Mouse (Mus musculus): Measurements from ENCODE around the gene C1galt1. TPM values are rescaled to one million over a fixed set of nuclear protein-coding genes. Genes with fewer than 3 reads are reported as not detected.
A peak's percentile ranks its signal among the peaks of the same experiment; 100 is the strongest.

C1galt1 gene
- total and polyA plus RNA-seq, 2 experiments from 2014 or later = 1.4 to 16.8 TPM

DNA sequence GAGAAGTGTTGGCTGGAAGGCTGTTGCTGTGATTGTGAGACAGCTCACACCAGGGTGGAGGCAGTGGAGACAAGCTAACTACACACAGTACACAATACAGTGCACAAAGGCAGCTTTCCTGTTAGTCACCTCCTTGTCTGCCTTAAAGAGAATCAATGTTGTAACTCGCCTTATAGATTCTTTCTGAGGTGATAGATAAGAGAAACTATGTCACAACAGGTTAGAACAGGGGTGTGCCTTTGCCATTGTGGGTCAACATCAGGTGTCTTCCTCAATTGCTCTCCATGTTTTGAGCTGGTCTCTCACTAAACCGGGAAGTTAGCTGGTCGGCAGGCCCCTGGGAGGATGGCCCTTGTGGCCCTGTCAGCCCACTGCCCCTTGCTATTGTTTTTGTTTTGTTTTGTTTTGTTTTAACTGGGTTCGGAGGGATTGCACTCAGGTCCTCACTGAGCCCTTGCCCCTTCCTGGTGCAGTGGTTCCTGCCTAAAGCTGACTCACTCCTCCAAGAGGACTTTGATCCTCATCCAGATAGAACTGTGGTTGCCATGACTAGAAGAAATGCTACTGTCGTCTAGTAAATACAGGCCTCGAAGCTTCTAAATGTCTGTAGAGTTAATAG lies 3.4 kb downstream of the C1galt1 start:
- ATAC-seq (ENCODE audit: low FRiP score) (no peak), DNase-seq (ENCODE audit: low spot score) (no peak)
- TF ChIP-seq CTCF (IDR thresholded peaks at IDR 0.05) = no peak
- Histone ChIP-seq H3K27me3 (ENCODE audit: insufficient read depth, low read length) (no peaks in the 10 kb centered on the region), H3K36me3 (ENCODE audit: insufficient read depth, low read length) (no peaks in the 10 kb centered on the region), H3K9ac (replicated peaks; ENCODE audit: low read length, poor library complexity, severe bottlenecking) (peak overlapping the region; percentile 29; the same call in 1 of the 2 replicates), H3K4me3 (ENCODE audit: low read depth, low read length) (no peak overlapping the region), H3K4me1 (ENCODE audit: insufficient read depth, low read length) (peaks cover 8% of the 10 kb centered on the region), H3K27ac (ENCODE audit: low read depth, low read length) (no peak overlapping the region), H3K4me2 (ENCODE audit: low read depth, low read length, poor library complexity, severe bottlenecking) (peak overlapping the region; percentile 36; the same call in 1 of the 2 replicates), H3K9me3 (ENCODE audit: low read length) (no peaks in the 10 kb centered on the region)
- 66% methylated on average over 6 of the region's 6 CpGs for WGBS

DNA sequence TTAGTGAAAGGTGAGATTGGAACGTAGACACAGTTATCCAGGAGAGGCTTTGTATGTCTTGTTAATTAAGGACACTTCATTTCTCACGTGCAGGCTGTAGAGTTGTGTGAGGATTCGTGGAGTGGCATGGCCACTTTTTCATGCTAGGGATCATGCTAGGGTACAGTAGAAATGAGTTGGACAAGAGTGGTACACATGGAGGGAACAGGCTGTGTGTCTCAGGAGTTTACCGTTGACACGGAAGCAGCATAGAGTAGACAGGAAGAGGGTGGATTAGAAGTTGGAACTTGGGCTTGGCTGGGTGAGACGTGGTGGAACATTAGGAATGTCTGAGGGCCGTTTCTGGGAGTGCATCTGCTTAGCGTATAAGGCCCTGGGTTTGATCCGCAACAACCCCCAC lies 4.1 kb downstream of the C1galt1 start:
- Histone ChIP-seq H3K27me3 (ENCODE audit: insufficient read depth, low read length) (no peaks in the 10 kb centered on the region), H3K9ac (replicated peaks; ENCODE audit: low read length, poor library complexity, severe bottlenecking) (no peak overlapping the region), H3K27ac (ENCODE audit: low read depth, low read length) (no peak overlapping the region), H3K9me3 (ENCODE audit: low read length) (no peaks in the 10 kb centered on the region), H3K36me3 (ENCODE audit: insufficient read depth, low read length) (no peaks in the 10 kb centered on the region), H3K4me1 (ENCODE audit: insufficient read depth, low read length) (peaks cover 8% of the 10 kb centered on the region), H3K4me3 (ENCODE audit: low read depth, low read length) (no peak overlapping the region), H3K4me2 (ENCODE audit: low read depth, low read length, poor library complexity, severe bottlenecking) (no peak overlapping the region)
- TF ChIP-seq CTCF (IDR thresholded peaks at IDR 0.05) = no peak
- DNase-seq (ENCODE audit: low spot score) = no peak
- ATAC-seq (ENCODE audit: low FRiP score) = no peak
- WGBS = 91% methylated on average over 9 of the region's 9 CpGs

DNA sequence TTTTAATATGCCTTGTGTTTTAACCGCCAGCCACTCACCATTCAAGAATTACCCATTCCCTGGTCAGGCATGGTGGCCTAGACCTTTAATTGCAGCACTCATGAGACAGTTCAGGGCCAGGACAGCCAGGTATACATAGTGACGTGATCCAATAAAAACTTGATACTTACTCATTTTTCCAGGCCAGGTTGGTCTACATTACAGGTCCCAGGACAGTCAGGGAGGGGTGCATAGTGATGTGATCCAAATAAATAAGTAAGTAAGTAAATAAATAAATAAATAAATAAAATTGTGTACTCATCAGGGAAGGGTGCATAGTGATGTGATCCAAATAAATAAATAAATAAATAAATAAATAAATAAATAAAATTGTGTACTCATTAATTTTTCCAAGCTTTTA lies 6.4 kb downstream of the C1galt1 start:
- ATAC-seq (ENCODE audit: low FRiP score) = no peak
- Histone ChIP-seq H3K9me3 (ENCODE audit: low read length) (no peaks in the 10 kb centered on the region), H3K27me3 (ENCODE audit: insufficient read depth, low read length) (no peaks in the 10 kb centered on the region), H3K27ac (ENCODE audit: low read depth, low read length) (no peak overlapping the region), H3K4me3 (ENCODE audit: low read depth, low read length) (no peak overlapping the region), H3K9ac (replicated peaks; ENCODE audit: low read length, poor library complexity, severe bottlenecking) (no peak overlapping the region), H3K36me3 (ENCODE audit: insufficient read depth, low read length) (no peaks in the 10 kb centered on the region), H3K4me2 (ENCODE audit: low read depth, low read length, poor library complexity, severe bottlenecking) (no peak overlapping the region), H3K4me1 (ENCODE audit: insufficient read depth, low read length) (peaks cover 6% of the 10 kb centered on the region; the same call in 1 of the 2 replicates)
- no peak for DNase-seq (ENCODE audit: low spot score)
- 91% methylated on average over 2 of the region's 2 CpGs for WGBS
- no peak for TF ChIP-seq CTCF (IDR thresholded peaks at IDR 0.05)

DNA sequence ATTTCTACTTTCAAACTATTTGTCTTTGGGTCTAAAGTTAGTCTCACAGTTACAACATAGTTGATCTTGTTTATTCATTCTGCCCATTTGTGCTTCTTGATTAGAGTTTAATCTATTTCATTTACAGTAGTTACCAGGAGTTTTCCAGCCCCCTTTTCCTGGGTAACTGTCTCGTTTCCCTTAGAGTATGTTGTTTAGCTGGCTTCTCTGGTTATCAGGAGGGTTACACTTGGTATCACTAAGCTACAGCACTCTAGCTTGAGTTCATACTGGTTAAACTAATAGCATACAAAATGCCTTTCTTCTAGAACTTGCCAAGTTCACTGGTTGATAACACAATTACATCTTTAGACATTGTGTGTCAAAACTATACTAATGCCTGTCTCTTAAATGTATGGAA lies 8.3 kb downstream of the C1galt1 start:
- H3K36me3 ChIP-seq (ENCODE audit: insufficient read depth, low read length) = no peaks in the 10 kb centered on the region
- H3K9me3 ChIP-seq (ENCODE audit: low read length) = no peaks in the 10 kb centered on the region
- H3K9ac ChIP-seq (replicated peaks; ENCODE audit: low read length, poor library complexity, severe bottlenecking) = no peak overlapping the region
- DNase-seq (ENCODE audit: low spot score) = no peak
- H3K4me2 ChIP-seq (ENCODE audit: low read depth, low read length, poor library complexity, severe bottlenecking) = no peak overlapping the region
- H3K27ac ChIP-seq (ENCODE audit: low read depth, low read length) = no peak overlapping the region
- no peak overlapping the region for H3K4me3 ChIP-seq (ENCODE audit: low read depth, low read length)
- H3K4me1 ChIP-seq (ENCODE audit: insufficient read depth, low read length) = 0 out of 2 replicates have a peak, but pooled peaks cover 4% of the 10 kb centered on the region
- no peaks in the 10 kb centered on the region for H3K27me3 ChIP-seq (ENCODE audit: insufficient read depth, low read length)
- TF ChIP-seq CTCF (IDR thresholded peaks at IDR 0.05) = no peak
- WGBS = 81% methylated on average over 1 of the region's 1 CpGs
- ATAC-seq (ENCODE audit: low FRiP score) = no peak

DNA sequence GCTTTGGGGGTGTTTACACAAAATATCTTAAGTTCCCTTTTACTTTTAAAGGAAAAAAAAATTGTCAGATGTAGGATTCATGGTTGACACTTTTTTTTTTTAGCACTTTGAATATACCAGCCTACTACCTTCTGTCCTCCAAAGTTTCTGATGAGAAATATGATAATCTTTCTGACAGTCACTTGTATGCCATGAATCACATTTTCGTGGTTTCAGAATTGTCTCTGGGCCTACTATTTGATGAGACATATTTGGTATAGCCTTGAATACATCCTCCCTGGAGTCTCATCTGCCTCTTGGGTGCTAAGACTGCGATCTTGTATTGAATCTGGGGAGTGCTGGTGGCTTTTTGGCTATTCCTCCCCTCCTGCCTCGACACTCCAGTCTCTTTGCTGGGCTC lies 8.8 kb downstream of the C1galt1 start:
- Histone ChIP-seq H3K4me3 (ENCODE audit: low read depth, low read length) (no peak overlapping the region), H3K9me3 (ENCODE audit: low read length) (no peaks in the 10 kb centered on the region), H3K36me3 (ENCODE audit: insufficient read depth, low read length) (no peaks in the 10 kb centered on the region), H3K4me1 (ENCODE audit: insufficient read depth, low read length) (0 out of 2 replicates have a peak, but pooled peaks cover 4% of the 10 kb centered on the region), H3K9ac (replicated peaks; ENCODE audit: low read length, poor library complexity, severe bottlenecking) (no peak overlapping the region), H3K27ac (ENCODE audit: low read depth, low read length) (no peak overlapping the region), H3K27me3 (ENCODE audit: insufficient read depth, low read length) (no peaks in the 10 kb centered on the region), H3K4me2 (ENCODE audit: low read depth, low read length, poor library complexity, severe bottlenecking) (no peak overlapping the region)
- ATAC-seq (ENCODE audit: low FRiP score) (no peak), DNase-seq (ENCODE audit: low spot score) (no peak)
- WGBS = 88% methylated on average over 3 of the region's 3 CpGs
- no peak for TF ChIP-seq CTCF (IDR thresholded peaks at IDR 0.05)

DNA sequence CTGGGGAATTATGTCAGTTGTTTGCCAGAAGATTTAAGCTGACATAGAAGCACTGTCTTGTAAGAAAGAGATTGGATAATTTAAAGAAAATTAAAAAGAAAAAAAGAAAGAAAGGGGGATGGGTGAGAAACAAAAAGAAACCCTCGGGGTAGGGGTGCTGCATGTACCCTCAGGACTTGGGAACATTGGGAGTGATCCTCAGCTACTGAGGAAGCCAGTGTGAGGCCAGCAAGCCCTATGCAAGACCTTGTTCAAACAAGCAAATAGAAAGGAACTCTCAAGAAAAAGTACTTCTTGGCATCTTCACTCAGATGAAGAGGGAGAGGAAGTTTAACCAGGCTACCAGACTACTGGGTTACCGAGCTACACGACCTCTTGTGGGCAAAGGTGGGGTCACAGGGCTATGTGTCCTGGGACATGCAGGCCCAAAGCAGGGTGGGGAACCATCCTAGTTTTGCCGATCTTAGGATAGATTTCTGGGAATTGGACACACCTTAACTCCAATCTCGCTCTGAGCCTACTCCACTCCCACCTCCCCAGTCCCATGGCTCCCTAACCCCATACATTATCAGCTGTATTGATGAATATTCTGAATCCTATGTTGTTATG lies 12.1 kb downstream of the C1galt1 start:
- H3K4me3 ChIP-seq (ENCODE audit: low read depth, low read length) = no peak overlapping the region
- no peaks in the 10 kb centered on the region for H3K27me3 ChIP-seq (ENCODE audit: insufficient read depth, low read length)
- ATAC-seq (ENCODE audit: low FRiP score) (no peak), DNase-seq (ENCODE audit: low spot score) (no peak)
- H3K4me2 ChIP-seq (ENCODE audit: low read depth, low read length, poor library complexity, severe bottlenecking) = no peak overlapping the region
- WGBS = 80% methylated on average over 5 of the region's 5 CpGs
- 0 out of 2 replicates have a peak, but pooled peaks cover 4% of the 10 kb centered on the region for H3K4me1 ChIP-seq (ENCODE audit: insufficient read depth, low read length)
- no peaks in the 10 kb centered on the region for H3K9me3 ChIP-seq (ENCODE audit: low read length)
- H3K9ac ChIP-seq (replicated peaks; ENCODE audit: low read length, poor library complexity, severe bottlenecking) = no peak overlapping the region
- no peak for TF ChIP-seq CTCF (IDR thresholded peaks at IDR 0.05)
- H3K36me3 ChIP-seq (ENCODE audit: insufficient read depth, low read length) = no peaks in the 10 kb centered on the region
- no peak overlapping the region for H3K27ac ChIP-seq (ENCODE audit: low read depth, low read length)
